Mouse (Mus musculus) limb, embryonic 12.5 days (tissue): ENCODE measurements at regions not wholly inside any gene's neighbourhood (a gene's known extent, or its start where the extent isn't known, plus 50 kb on each side); places are given as distances from the start of the nearest gene placed in this dataset.

Experiments used
- ATAC-seq: fragments of 200-750 bp; cut with Nextera tagmentation; 2 replicates; pipeline ENCODE4 v1.8.0; 2017; ENCODE audit warnings: low read depth, moderate TSS enrichment; ENCODE audit not compliant: insufficient number of reproducible peaks, insufficient read depth, low FRiP score, low TSS enrichment
- H3K27ac ChIP-seq: fragments of 300-500 bp; sonication (generic); 2 replicates; pipeline ENCODE4 v1.5.1; 2016; ENCODE audit warnings: mild to moderate bottlenecking, moderate library complexity
- H3K27me3 ChIP-seq: fragments of 300-500 bp; sonication (generic); 2 replicates; pipeline ENCODE4 v1.6.1; 2016; ENCODE audit warnings: mild to moderate bottlenecking, moderate library complexity
- H3K36me3 ChIP-seq: fragments of 300-500 bp; sonication (generic); 2 replicates; pipeline ENCODE4 v1.6.1; 2016; ENCODE audit warnings: mild to moderate bottlenecking, moderate library complexity
- H3K4me1 ChIP-seq: fragments of 300-500 bp; sonication (generic); replicated peaks from 2 replicates; pipeline ENCODE4 v1.6.1; 2016
- H3K4me2 ChIP-seq: fragments of 300-500 bp; sonication (generic); 2 replicates; pipeline ENCODE4 v1.6.1; 2016; ENCODE audit warnings: mild to moderate bottlenecking, moderate library complexity
- H3K4me3 ChIP-seq: fragments of 300-500 bp; sonication (generic); replicated peaks from 2 replicates; pipeline ENCODE4 v1.5.1; 2016; ENCODE audit warnings: mild to moderate bottlenecking
- H3K9ac ChIP-seq: fragments of 300-500 bp; sonication (generic); replicated peaks from 2 replicates; pipeline ENCODE4 v1.6.1; 2016; ENCODE audit warnings: mild to moderate bottlenecking, moderate library complexity
- H3K9me3 ChIP-seq: fragments of 300-500 bp; sonication (generic); 2 replicates; pipeline ENCODE4 v1.6.1; 2016; ENCODE audit warnings: mild to moderate bottlenecking, moderate library complexity
- WGBS: fragments of 180-500 bp; shearing (Covaris S2); methylation state at CpG from one replicate; pipeline ENCODE4 v1.1.7; 2016; 5-methylcytosine and 5-hydroxymethylcytosine counted together

- WGBS: 69% methylated on average over 10 of the region's 10 CpGs
- 0 out of 2 replicates have a peak, but pooled peaks cover 4% of the 10 kb centered on the region for H3K27me3 ChIP-seq
Observed at GRCm38 (mm10) chr4:89366581-89367141, 55.8 kb upstream of the Cdkn2b start.

DNA sequence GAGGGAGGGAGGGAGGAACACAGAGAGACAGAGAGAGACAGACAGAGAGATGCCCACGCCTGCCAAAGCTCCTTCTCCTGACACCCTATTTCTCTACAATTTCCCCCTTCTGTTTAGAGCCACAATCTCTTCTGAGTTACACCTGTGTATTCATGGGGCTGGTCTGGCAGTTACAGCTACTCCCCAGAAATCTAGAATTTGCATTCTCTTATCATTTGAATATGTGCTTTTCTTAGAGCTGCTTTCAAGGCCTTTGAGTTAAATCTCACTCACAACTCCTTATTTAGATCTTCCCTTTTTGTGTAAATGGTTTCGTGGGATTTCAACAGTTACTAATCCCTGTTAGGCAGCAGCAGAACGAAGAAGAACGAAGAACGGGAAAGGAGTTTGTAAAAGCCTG lies 55.0 kb upstream of the Cdkn2b start:
- H3K9me3 ChIP-seq: no peaks in the 10 kb centered on the region
- H3K27ac ChIP-seq: no peak overlapping the region
- H3K4me3 ChIP-seq: no peak overlapping the region
- H3K9ac ChIP-seq: no peak overlapping the region
- no peaks in the 10 kb centered on the region for H3K36me3 ChIP-seq
- ATAC-seq: no peak
- 46% methylated on average over 5 of the region's 5 CpGs for whole genome bisulfite sequencing
- H3K27me3 ChIP-seq: 0 out of 2 replicates have a peak, but pooled peaks cover 4% of the 10 kb centered on the region
- no peaks in the 10 kb centered on the region for H3K4me1 ChIP-seq
- H3K4me2 ChIP-seq: no peak overlapping the region

More at GRCm38 (mm10) chr4:89366581-89367141, 55.8 kb upstream of the Cdkn2b start:
- Histone ChIP-seq H3K9me3 (no peaks in the 10 kb centered on the region), H3K36me3 (no peaks in the 10 kb centered on the region), H3K27ac (no peak overlapping the region), H3K4me1 (no peaks in the 10 kb centered on the region), H3K9ac (no peak overlapping the region), H3K4me3 (no peak overlapping the region), H3K4me2 (no peak overlapping the region)
- ATAC-seq: no peak

GRCm38 (mm10) chr4:89363150-89363683 lies 52.4 kb upstream of the Cdkn2b start:
- no peak for ATAC-seq
- no peaks in the 10 kb centered on the region for H3K36me3 ChIP-seq

DNA sequence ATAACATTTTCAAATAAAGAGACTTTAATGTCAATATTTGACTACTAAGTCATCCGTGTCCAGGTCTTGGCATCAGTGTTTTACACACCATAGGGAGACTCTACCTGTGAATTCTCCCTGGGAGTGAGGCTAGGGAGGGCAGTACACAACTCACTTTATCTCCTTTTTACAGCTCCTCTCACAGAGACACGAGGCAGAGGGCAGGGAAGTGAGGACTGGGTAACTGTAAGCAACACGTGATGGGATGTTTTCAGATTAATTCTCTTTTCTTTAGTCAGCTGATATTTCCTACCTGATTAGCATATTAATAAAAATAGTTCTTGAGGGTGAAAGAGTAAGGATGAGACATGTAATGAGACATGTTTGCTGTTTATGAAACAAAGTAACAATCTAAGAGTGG lies 51.8 kb upstream of the Cdkn2b start:
- Histone ChIP-seq H3K27ac (no peak overlapping the region), H3K4me2 (no peak overlapping the region)
- WGBS: 54% methylated on average over 3 of the region's 3 CpGs

More at GRCm38 (mm10) chr4:89363150-89363683, 52.4 kb upstream of the Cdkn2b start:
- Histone ChIP-seq H3K4me2 (no peak overlapping the region), H3K9ac (no peak overlapping the region), H3K27ac (no peak overlapping the region), H3K27me3 (peaks cover 7% of the 10 kb centered on the region; the same call in 1 of the 2 replicates), H3K4me1 (no peaks in the 10 kb centered on the region), H3K4me3 (no peak overlapping the region), H3K9me3 (no peaks in the 10 kb centered on the region)
- 78% methylated on average over 2 of the region's 2 CpGs for WGBS

DNA sequence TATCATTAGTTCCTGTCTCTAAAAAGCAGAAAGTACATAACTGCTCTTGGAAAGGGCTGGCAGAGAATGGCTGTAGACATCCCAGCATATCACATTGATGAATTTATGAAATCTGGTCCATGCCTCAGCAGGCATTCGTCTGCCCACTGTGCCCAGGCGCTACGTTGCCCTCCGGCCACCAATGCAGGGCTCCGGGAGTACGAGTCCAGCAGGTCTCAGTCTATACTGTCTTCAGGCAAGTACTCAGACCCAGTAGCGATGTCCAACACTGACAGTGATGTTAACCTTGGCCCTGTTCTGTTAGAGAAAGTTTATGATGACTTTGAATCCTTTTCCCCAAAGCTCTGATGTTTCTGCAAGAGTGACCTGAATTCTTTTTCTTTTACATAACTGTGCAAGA lies 50.5 kb upstream of the Cdkn2b start:
- Histone ChIP-seq H3K27me3 (peaks cover 16% of the 10 kb centered on the region), H3K36me3 (no peaks in the 10 kb centered on the region), H3K4me1 (no peaks in the 10 kb centered on the region), H3K9ac (no peak overlapping the region), H3K27ac (no peak overlapping the region), H3K4me2 (no peak overlapping the region), H3K4me3 (no peak overlapping the region), H3K9me3 (no peaks in the 10 kb centered on the region)
- ATAC-seq: no peak
- WGBS: 86% methylated on average over 7 of the region's 7 CpGs

More for the DNA sequence above, 51.8 kb upstream of the Cdkn2b start:
- Histone ChIP-seq H3K9ac (no peak overlapping the region), H3K4me3 (no peak overlapping the region), H3K4me1 (no peaks in the 10 kb centered on the region), H3K27me3 (peaks cover 10% of the 10 kb centered on the region; the same call in 1 of the 2 replicates), H3K9me3 (no peaks in the 10 kb centered on the region), H3K36me3 (no peaks in the 10 kb centered on the region)
- ATAC-seq: no peak
